Mouse (Mus musculus): ENCODE data around the gene Gpr62.

GRCm38 (mm10) chr9:106480541-106480940 lies 14.8 kb upstream of the Gpr62 start:
- no peak for TF ChIP-seq POLR2A (IDR thresholded peaks at IDR 0.05; ENCODE audit: control insufficient read depth, low read depth, low read length)
- TF ChIP-seq CTCF (IDR thresholded peaks at IDR 0.05; ENCODE audit: control insufficient read depth, insufficient read depth, insufficient replicate concordance, low read depth, low read length): no peak
